Mouse (Mus musculus): ENCODE measurements around the gene Apbb2. TPM values are rescaled to one million over a fixed set of nuclear protein-coding genes. Genes with fewer than 3 reads are reported as not detected.
A peak's percentile ranks its signal among the peaks of the same experiment; 100 is the strongest.

The Apbb2 gene
- polyA plus RNA-seq, 1 experiment from 2014 or later = 5.6 TPM

GRCm38 (mm10) chr5:66363274-66364261 is 255.0 kb downstream of the Apbb2 start:
- WGBS (ENCODE audit: insufficient replicate concordance) = 47% methylated on average over 18 of the region's 18 CpGs
- TF ChIP-seq CTCF (IDR thresholded peaks at IDR 0.05; ENCODE audit: low read depth) = 0 out of 2 replicates have a peak, but pooled peaks have one; percentile 16
- no peak for TF ChIP-seq EP300 (IDR thresholded peaks at IDR 0.05; ENCODE audit: low read depth)
- H3K27me3 ChIP-seq (ENCODE audit: insufficient read depth, low read length) = no peaks in the 10 kb centered on the region
- no peak overlapping the region for H3K9ac ChIP-seq (replicated peaks)
- 0 out of 2 replicates have a peak overlapping the region, but pooled peaks have one; percentile 3 for H3K4me2 ChIP-seq (ENCODE audit: low read depth, low read length)
- 0 out of 2 replicates have a peak, but pooled peaks cover 9% of the 10 kb centered on the region for H3K36me3 ChIP-seq (replicated peaks; ENCODE audit: insufficient read depth, low read length)
- ATAC-seq (no peak), DNase-seq (no peak)
- no peaks in the 10 kb centered on the region for H3K4me1 ChIP-seq (ENCODE audit: insufficient read depth)
- H3K27ac ChIP-seq (ENCODE audit: low read depth) = no peak overlapping the region
- no peaks in the 10 kb centered on the region for H3K9me3 ChIP-seq (ENCODE audit: low read length)
- H3K4me3 ChIP-seq (ENCODE audit: low read depth, low read length) = no peak overlapping the region

- Histone ChIP-seq H3K36me3 (replicated peaks; ENCODE audit: insufficient read depth, low read length) (0 out of 2 replicates have a peak, but pooled peaks cover 9% of the 10 kb centered on the region), H3K9me3 (ENCODE audit: low read length) (no peaks in the 10 kb centered on the region), H3K27ac (ENCODE audit: low read depth) (no peak overlapping the region), H3K27me3 (ENCODE audit: insufficient read depth, low read length) (no peaks in the 10 kb centered on the region), H3K4me1 (ENCODE audit: insufficient read depth) (no peaks in the 10 kb centered on the region), H3K4me3 (ENCODE audit: low read depth, low read length) (no peak overlapping the region), H3K9ac (replicated peaks) (no peak overlapping the region), H3K4me2 (ENCODE audit: low read depth, low read length) (no peak overlapping the region)
- no peak for ATAC-seq
- DNase-seq = no peak
- WGBS (ENCODE audit: insufficient replicate concordance) = 83% methylated on average over 9 of the region's 9 CpGs
- TF ChIP-seq CTCF (IDR thresholded peaks at IDR 0.05; ENCODE audit: low read depth) = no peak
- no peak for TF ChIP-seq EP300 (IDR thresholded peaks at IDR 0.05; ENCODE audit: low read depth)
Observed at GRCm38 (mm10) chr5:66360739-66361138, 257.8 kb downstream of the Apbb2 start.

GRCm38 (mm10) chr5:66359742-66360423 is 258.7 kb downstream of the Apbb2 start:
- no peak overlapping the region for H3K4me2 ChIP-seq (ENCODE audit: low read depth, low read length)

GRCm38 (mm10) chr5:66355147-66355546 is 263.4 kb downstream of the Apbb2 start:
- ATAC-seq (no peak), DNase-seq (no peak)
- WGBS (ENCODE audit: insufficient replicate concordance) = 68% methylated on average over 3 of the region's 3 CpGs
- Histone ChIP-seq H3K36me3 (replicated peaks; ENCODE audit: insufficient read depth, low read length) (no peaks in the 10 kb centered on the region), H3K27me3 (ENCODE audit: insufficient read depth, low read length) (no peaks in the 10 kb centered on the region), H3K9me3 (ENCODE audit: low read length) (no peaks in the 10 kb centered on the region), H3K4me1 (ENCODE audit: insufficient read depth) (no peaks in the 10 kb centered on the region), H3K27ac (ENCODE audit: low read depth) (no peak overlapping the region), H3K9ac (replicated peaks) (no peak overlapping the region), H3K4me3 (ENCODE audit: low read depth, low read length) (no peak overlapping the region), H3K4me2 (ENCODE audit: low read depth, low read length) (no peak overlapping the region)
- TF ChIP-seq EP300 (IDR thresholded peaks at IDR 0.05; ENCODE audit: low read depth) (no peak), CTCF (IDR thresholded peaks at IDR 0.05; ENCODE audit: low read depth) (no peak)

More at GRCm38 (mm10) chr5:66359742-66360423, 258.7 kb downstream of the Apbb2 start:
- H3K9me3 ChIP-seq (ENCODE audit: low read length) = no peaks in the 10 kb centered on the region
- 0 out of 2 replicates have a peak, but pooled peaks cover 6% of the 10 kb centered on the region for H3K36me3 ChIP-seq (replicated peaks; ENCODE audit: insufficient read depth, low read length)
- H3K27me3 ChIP-seq (ENCODE audit: insufficient read depth, low read length) = no peaks in the 10 kb centered on the region
- H3K4me1 ChIP-seq (ENCODE audit: insufficient read depth) = no peaks in the 10 kb centered on the region
- no peak overlapping the region for H3K27ac ChIP-seq (ENCODE audit: low read depth)
- DNase-seq (no peak), ATAC-seq (no peak)
- no peak overlapping the region for H3K4me3 ChIP-seq (ENCODE audit: low read depth, low read length)
- 80% methylated on average over 15 of the region's 15 CpGs for WGBS (ENCODE audit: insufficient replicate concordance)
- H3K9ac ChIP-seq (replicated peaks) = no peak overlapping the region
- no peak for TF ChIP-seq CTCF (IDR thresholded peaks at IDR 0.05; ENCODE audit: low read depth)
- TF ChIP-seq EP300 (IDR thresholded peaks at IDR 0.05; ENCODE audit: low read depth) = no peak

GRCm38 (mm10) chr5:66353876-66354275 is 264.7 kb downstream of the Apbb2 start:
- DNase-seq (no peak), ATAC-seq (no peak)
- Histone ChIP-seq H3K27me3 (ENCODE audit: insufficient read depth, low read length) (no peaks in the 10 kb centered on the region), H3K36me3 (replicated peaks; ENCODE audit: insufficient read depth, low read length) (0 out of 2 replicates have a peak, but pooled peaks cover 2% of the 10 kb centered on the region), H3K9me3 (ENCODE audit: low read length) (no peaks in the 10 kb centered on the region), H3K4me2 (ENCODE audit: low read depth, low read length) (no peak overlapping the region), H3K27ac (ENCODE audit: low read depth) (no peak overlapping the region), H3K9ac (replicated peaks) (no peak overlapping the region), H3K4me1 (ENCODE audit: insufficient read depth) (no peaks in the 10 kb centered on the region), H3K4me3 (ENCODE audit: low read depth, low read length) (no peak overlapping the region)
- TF ChIP-seq EP300 (IDR thresholded peaks at IDR 0.05; ENCODE audit: low read depth) (no peak), CTCF (IDR thresholded peaks at IDR 0.05; ENCODE audit: low read depth) (no peak)
- WGBS (ENCODE audit: insufficient replicate concordance) = 61% methylated on average over 3 of the region's 3 CpGs

Data from liver, postnatal 0 days (tissue).